Mouse (Mus musculus) embryonic facial prominence, embryonic 14.5 days (tissue): ENCODE results near the gene 9430007A20Rik. TPM values are rescaled to one million over a fixed set of nuclear protein-coding genes. Genes with fewer than 3 reads are reported as not detected.

Experiments
- ATAC-seq: fragments of 200-750 bp; cut with Nextera tagmentation; 2 replicates; pipeline ENCODE4 v1.8.0; 2017; ENCODE audit warnings: low read depth, moderate number of reproducible peaks, moderate TSS enrichment
- DNase-seq: peaks from one replicate; pipeline ENCODE4 v3.0.0-alpha.2; 2015; ENCODE audit warnings: low spot score
- H3K27ac ChIP-seq: fragments of 300-500 bp; sonication (generic); replicated peaks from 2 replicates; pipeline ENCODE4 v1.5.1; 2014; ENCODE audit warnings: low read depth, mild to moderate bottlenecking, low read length, moderate library complexity
- H3K27me3 ChIP-seq: fragments of 300-500 bp; sonication (generic); replicated peaks from 2 replicates; pipeline ENCODE4 v1.6.1; 2014; ENCODE audit warnings: low read length; ENCODE audit not compliant: control insufficient read depth, insufficient read depth
- H3K36me3 ChIP-seq: fragments of 300-500 bp; sonication (generic); 2 replicates; pipeline ENCODE4 v1.6.1; 2014; ENCODE audit warnings: low read length, mixed read lengths; ENCODE audit not compliant: control insufficient read depth, insufficient read depth
- H3K4me1 ChIP-seq: fragments of 300-500 bp; sonication (generic); 2 replicates; pipeline ENCODE4 v1.6.1; 2014; ENCODE audit warnings: antibody characterized with exemption, low read length; ENCODE audit not compliant: control insufficient read depth, insufficient read depth
- H3K4me2 ChIP-seq: fragments of 300-500 bp; sonication (generic); 2 replicates; pipeline ENCODE4 v1.6.1; 2014; ENCODE audit warnings: low read depth, mild to moderate bottlenecking, low read length, moderate library complexity, mixed read lengths
- H3K4me3 ChIP-seq: fragments of 300-500 bp; sonication (generic); 2 replicates; pipeline ENCODE4 v1.5.1; 2014; ENCODE audit warnings: low read depth, mild to moderate bottlenecking, low read length
- H3K9ac ChIP-seq: fragments of 300-500 bp; sonication (generic); 2 replicates; pipeline ENCODE4 v1.6.1; 2014; ENCODE audit warnings: low read depth, mild to moderate bottlenecking, low read length, moderate library complexity, mixed read lengths
- H3K9me3 ChIP-seq: fragments of 300-500 bp; sonication (generic); 2 replicates; pipeline ENCODE4 v1.6.1; 2016; ENCODE audit warnings: low read length; ENCODE audit not compliant: control insufficient read depth
- polyA plus RNA-seq: library from polyadenylated mRNA; unstranded; fragments of >200 nt; fragmentation: Nextera tagmentation; extraction: Ambion mirVana; gene quantifications from 2 replicates; pipeline ENCODE4 v1.2.1, GENCODE M21; 2014

Gene 9430007A20Rik
- polyA plus RNA-seq, 1 experiment from 2014 or later = not detected

DNA sequence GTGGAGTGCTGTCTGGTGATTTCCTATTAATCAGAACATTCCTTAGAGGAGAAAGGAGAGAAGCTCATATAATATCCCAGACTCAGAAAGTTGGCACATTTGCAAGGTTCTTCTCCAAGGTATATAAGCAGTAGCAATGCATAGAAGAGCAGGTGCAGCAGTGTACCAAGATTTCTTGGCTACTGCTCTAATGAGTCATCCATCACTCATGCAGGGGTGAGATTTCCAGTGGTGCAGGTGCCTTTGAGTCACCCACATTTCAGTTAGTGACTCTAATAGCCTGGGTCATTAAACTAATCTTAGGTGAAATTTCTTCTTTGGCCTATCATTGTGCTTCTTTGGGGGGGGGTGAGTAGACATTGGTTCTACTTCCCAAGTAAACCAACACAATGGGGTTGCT, 48.1 kb downstream of the 9430007A20Rik start:
- Histone ChIP-seq H3K27ac (no peak overlapping the region), H3K9me3 (0 out of 2 replicates have a peak, but pooled peaks cover 2% of the 10 kb centered on the region), H3K4me1 (no peaks in the 10 kb centered on the region), H3K4me3 (no peak overlapping the region), H3K9ac (no peak overlapping the region), H3K4me2 (no peak overlapping the region), H3K27me3 (no peaks in the 10 kb centered on the region), H3K36me3 (no peaks in the 10 kb centered on the region)
- no peak for DNase-seq
- no peak for ATAC-seq

Other genes starting within 250 kb of the 9430007A20Rik start
- not detected in 2 replicates for gene Pramel5, start 239.3 kb upstream of the 9430007A20Rik start, polyA plus RNA-seq
- gene Gm13128, start 189.6 kb upstream of the 9430007A20Rik start, polyA plus RNA-seq = not detected in 2 replicates
- gene Gm13119, start 161.9 kb upstream of the 9430007A20Rik start, polyA plus RNA-seq = not detected in 2 replicates
- 0.19 TPM in 1 of 2 replicates, not detected in the other for gene Pramef20, start 141.9 kb upstream of the 9430007A20Rik start, polyA plus RNA-seq
- 0.16 and 0.24 TPM in 2 replicates for gene Pramef12, start 111.4 kb upstream of the 9430007A20Rik start, polyA plus RNA-seq
- not detected in 2 replicates for gene 1700012P22Rik, start 81.0 kb upstream of the 9430007A20Rik start, polyA plus RNA-seq
- gene Gm9944, start 66.5 kb upstream of the 9430007A20Rik start, polyA plus RNA-seq = not detected in 2 replicates
- not detected in 2 replicates for gene Aadacl3, start 56.1 kb upstream of the 9430007A20Rik start, polyA plus RNA-seq
- gene Gm13124, start 45.3 kb downstream of the 9430007A20Rik start, polyA plus RNA-seq = not detected in 2 replicates
- not detected in 2 replicates for gene Aadacl4, start 93.9 kb downstream of the 9430007A20Rik start, polyA plus RNA-seq
- not detected in 2 replicates for gene Gm436, start 166.5 kb downstream of the 9430007A20Rik start, polyA plus RNA-seq
- gene Gm13178, start 201.6 kb downstream of the 9430007A20Rik start, polyA plus RNA-seq = not detected in 2 replicates